Mouse (Mus musculus) monocyte, adult 2 months (primary cell): ENCODE results near the gene Acot7.

Experiments
- DNase-seq, 2 experiments: peaks; one replicate each; pipeline ENCODE4 v3.0.0; 2022; ENCODE audit warnings: low spot score in 2 of 2, low read depth in 1 of 2

The Acot7 gene

GRCm38 (mm10) chr4:152178916-152179705, 1.2 kb downstream of the Acot7 start:
- no peak for DNase-seq

DNA sequence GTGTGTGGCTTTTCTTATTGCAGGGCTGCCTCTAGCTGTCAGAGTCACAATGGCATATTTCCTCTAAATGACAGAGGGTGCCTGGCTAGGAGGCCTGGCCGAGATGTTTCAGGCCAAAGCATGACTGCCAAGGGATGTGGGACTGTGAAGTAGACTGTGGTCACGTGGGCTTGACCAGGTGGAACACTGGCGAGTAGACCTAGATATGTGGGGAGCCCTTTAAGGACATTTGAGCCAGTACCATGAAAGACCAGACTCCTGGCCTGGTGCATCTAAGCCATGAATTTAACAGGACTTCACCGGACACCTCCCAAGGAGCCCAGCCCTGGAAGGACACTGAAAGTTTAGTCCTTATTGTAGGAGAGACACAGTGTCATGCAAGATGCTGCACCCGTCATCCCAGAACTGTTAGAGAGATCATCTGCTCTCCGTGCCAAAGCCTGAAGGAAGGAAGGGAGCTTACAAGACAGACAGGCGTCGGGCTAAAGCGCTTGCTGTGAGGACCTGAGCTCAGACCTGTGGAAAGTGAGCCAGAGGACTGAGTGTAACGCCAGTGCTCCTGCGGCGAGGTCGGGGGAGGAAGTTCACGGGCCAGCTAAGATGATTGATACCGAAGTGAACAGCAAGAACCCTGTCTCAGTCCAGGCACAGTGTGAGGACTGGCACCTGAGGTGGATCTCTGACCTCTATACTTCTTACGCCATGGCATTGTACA, 2.2 kb downstream of the Acot7 start:
- no peak for DNase-seq

DNA sequence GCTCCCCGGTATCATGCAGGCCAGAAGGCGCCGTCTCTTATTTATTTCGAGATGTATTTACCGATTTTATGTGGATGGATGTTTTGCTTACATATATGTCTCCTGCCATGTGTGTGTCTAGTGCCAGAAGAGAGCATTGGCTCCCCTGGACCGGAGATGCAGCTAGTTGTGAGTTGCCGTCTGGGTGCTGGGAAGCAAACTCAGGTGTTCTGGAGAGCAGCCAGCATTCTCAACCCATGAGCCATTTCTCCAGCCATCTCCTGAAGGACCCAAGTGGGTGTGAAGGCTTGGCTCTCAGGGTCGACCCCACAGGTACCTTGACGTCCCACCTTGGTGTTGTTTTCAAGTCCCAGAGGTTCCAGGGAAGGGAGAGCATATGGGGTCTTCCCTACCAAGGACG, 4.3 kb downstream of the Acot7 start:
- DNase-seq: no peak

DNA sequence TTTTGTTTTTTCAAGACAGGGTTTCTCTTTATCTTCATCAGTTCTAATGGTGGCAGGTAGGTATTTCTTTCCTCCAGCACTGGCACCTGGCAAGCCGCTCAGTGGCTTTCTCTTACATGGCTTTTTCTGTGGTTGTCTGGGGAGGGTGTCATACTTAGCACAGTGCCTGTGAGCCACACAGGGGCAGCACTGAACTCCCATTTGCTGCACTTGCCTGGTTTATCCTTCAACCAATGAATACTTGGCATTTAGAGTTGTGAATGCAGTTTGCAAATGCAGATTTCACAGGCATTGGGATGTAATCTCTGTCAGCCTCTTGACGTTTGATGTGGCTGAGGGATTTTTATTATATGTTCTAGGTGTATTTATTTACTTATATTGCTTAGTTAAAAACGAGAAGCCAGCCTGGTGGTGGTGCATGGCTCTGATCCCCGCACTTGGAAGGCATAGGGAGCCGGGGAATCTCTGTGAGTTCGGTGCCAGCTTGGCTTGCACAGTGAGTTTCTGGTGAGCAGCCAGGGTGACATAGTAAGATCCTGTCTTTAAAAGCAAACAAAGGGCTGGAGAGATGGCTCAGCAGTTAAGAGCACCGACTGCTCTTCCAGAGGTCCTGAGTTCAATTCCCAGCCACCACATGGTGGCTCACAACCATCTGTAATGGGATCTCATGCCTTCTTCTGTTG, 6.6 kb downstream of the Acot7 start:
- DNase-seq: no peak

- DNase-seq: no peak
These were observed 7.2 kb downstream of the Acot7 start for GRCm38 (mm10) chr4:152185137-152185509.

DNA sequence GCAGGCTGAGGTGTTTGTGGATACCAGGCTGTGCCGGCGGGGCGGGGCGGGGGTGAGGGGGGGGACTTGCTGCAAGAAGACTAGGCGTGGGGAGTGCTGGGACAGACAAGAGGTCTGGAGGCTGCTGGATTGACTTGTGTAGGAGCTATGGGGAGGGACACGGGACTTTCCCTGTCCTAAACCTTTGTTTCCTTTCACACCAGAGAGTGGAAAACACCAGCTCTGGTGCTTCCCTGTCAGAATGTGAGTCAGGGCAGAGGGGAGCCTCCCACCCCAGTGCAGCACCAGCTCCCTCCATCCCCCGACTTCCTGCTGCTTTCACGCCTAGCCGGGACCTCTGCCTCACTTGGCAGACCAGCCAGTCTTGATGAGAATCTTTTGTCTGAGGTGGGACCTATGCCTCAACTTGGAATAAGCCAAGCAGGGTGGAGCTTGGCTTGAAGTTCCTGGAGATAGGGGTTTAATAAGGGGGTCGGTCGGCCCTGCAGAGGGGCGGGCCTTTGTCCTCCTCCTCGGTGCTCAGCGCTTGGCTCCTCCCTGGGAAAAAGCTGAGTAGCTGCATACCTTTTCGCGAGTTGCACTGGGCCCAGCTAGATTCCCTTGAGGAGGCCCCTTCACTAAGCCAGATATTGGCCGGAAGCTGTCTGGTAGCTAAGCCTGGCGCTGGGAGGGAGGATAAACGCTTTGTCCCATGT, 7.7 kb downstream of the Acot7 start:
- no peak for DNase-seq

DNA sequence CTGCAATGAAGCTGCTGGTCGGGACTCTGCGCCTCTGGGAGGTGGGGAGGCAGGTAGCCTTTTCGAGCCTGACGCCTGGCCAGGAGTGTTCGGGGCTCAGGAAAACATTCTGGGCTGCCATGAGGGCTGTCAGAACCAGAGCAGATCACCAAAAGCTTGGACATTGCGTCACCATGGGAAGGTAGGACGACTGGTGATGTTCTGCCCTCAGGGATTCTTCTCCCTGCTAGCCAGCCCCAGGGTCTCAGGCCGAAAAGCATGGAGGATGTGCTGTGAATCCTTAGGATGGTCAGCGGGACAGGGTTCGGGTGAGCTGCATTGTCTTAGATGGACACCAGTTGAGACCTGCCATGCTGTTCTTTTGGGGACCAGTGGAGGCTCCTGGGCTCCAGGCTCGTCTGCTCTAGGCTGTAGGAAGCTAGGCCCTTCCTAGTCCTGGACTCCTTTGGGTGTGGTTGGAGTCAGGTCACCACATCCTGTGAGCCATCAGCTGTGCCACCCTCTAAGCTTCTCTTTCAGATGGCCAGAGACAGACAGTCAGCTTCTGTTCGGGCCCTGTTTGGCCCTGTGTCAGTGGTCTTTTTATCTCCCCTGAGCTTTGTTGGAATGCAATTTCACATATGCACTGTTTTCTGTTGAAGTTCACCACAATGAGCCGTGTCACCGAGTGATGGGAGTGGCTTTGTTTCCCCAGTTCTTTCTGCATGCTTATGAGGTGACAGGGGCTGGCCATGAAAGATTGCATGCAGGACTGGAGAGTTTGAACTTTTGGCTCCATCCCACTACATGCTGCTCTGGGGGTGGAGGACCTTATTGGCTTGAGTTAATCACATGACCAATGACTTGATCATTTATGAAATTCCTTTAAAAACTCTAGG, 8.5 kb downstream of the Acot7 start:
- no peak for DNase-seq

GRCm38 (mm10) chr4:152187142-152187541, 9.2 kb downstream of the Acot7 start:
- no peak for DNase-seq

DNA sequence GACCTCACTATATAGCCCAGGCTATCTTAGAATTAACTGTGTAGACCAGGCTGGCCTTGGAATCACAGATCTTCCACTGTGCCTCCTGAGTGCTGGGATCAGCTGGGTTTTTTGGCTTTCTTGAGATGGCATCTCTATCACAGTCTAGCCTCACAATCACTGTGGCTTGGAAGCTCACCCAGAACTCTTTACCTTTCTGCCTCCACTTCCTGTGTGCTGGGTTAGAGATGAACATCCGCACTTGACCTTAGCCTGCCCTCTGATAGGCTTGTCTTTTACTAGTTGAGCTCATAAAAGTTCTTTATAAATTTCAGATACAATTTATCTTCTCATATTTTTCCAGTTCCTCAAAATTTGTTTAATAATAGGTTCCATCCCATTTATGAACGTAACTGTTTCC, 10.7 kb downstream of the Acot7 start:
- no peak for DNase-seq

DNA sequence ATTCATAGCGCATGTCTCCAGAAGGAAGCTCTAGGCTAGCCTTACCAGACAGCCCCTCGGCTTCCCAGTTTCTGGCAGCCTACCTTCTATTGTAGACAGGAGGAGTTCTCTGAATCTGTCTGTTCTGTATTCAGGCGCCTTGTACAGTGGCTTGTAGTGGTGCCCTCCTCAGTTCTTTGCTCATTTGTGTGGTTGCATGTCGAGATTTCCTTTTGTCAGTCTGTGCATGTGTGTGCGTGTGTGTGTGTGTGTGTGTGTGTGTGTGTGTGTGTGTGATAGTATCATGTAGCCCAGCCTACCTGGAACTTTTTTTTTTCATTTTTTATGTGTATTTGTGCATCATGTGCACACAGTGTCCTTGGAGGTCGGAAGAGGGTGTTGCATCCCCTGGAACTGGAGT, 11.1 kb downstream of the Acot7 start:
- no peak for DNase-seq

DNA sequence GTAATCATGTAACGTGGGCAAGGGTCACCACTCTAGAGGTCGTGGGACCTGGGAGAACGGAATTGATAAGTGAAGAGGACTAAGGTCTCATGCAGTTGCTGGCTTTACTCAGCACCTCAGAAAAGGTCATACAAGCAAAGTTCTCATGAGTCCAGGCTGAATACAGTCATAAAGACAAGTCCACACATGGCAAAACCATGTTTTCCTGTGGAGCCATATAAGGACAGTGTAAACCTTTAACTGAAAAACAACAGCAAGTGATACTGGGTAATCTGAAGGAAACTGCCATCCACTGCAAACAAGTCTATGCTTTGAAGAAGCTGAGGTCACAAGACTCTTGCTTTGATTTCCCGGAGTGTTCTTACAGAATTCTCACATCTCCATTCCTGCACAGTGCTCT, 11.8 kb downstream of the Acot7 start:
- DNase-seq: no peak

- no peak for DNase-seq
These were observed 12.2 kb downstream of the Acot7 start for GRCm38 (mm10) chr4:152190096-152190653.

GRCm38 (mm10) chr4:152190701-152191100, 12.8 kb downstream of the Acot7 start:
- DNase-seq: no peak

DNA sequence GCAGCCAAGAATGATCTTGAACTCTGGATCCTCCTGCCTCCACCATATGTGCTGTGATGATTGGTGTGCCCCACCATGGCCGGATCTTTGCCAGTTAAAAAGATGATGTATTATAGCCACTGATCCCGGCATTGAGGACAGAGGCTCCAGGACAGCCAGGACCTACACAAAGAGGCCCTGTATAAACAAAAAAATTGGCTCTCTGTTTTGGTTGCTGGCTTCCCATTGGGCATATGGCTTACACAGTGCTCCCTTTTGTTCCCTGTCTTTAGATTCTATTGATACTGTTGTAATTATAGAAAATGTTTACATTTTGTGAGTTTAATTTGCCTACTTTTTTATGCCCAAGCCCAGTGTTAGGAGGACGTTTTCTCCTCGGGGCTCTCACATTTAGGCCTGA, 14.6 kb downstream of the Acot7 start:
- DNase-seq: no peak

- DNase-seq: no peak
These were observed 16.7 kb downstream of the Acot7 start for GRCm38 (mm10) chr4:152194476-152195175.

GRCm38 (mm10) chr4:152196276-152196675, 18.3 kb downstream of the Acot7 start:
- no peak for DNase-seq

GRCm38 (mm10) chr4:152197545-152197944, 19.6 kb downstream of the Acot7 start:
- DNase-seq: no peak

DNA sequence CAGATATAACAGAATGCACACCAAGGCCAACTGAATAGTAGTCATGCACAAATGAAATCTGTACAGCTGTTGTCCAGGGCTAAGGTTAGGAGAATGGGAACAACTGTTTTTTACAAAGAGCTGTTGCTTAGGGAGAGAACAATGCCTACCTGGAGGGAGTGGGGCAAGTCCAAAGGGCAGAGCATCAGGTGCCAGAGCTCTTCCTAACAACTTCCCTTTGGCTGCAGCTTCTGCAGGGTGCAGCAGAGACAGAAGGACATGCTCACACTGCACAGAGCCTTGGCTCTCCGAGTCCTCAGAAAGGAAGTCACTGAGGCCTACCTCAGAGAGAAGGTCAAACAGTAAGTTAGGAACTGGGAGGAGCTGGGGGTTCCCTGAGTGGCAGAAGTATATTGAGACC, 21.7 kb downstream of the Acot7 start:
- DNase-seq: no peak

DNA sequence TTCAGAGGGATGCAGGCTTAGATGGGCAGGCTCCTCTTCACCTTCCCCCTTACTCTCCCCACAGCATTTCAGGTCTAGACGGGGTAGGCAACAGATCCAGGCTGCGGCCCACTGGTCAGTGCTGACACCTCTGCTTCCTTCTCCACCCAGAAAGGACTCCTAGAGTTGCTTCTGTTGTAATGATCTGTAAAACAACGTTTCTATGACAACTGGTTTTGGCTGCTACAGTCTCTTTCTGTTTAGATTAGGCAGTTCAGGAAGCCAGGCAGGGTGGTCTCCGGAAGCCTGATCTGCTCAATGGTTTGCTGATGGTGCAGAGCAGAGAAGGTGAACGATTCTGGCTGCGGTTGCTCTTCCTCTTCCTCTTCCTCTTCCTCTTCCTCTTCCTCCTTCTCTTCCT, 23.6 kb downstream of the Acot7 start:
- DNase-seq: no peak

- DNase-seq: no peak
These were observed 24.5 kb downstream of the Acot7 start for GRCm38 (mm10) chr4:152202418-152202817.
